Mouse (Mus musculus) midbrain, embryonic 16.5 days (tissue): ENCODE results near the gene Otc. TPM values are rescaled to one million over a fixed set of nuclear protein-coding genes. Genes with fewer than 3 reads are reported as not detected.

ENCODE experiments used
- ATAC-seq: fragments of 200-750 bp; cut with Nextera tagmentation; 2 replicates; pipeline ENCODE4 v1.8.0; 2017; ENCODE audit warnings: moderate TSS enrichment
- H3K27ac ChIP-seq: fragments of 300-500 bp; sonication (generic); 2 replicates; pipeline ENCODE4 v1.5.1; 2014; ENCODE audit warnings: mild to moderate bottlenecking, low read length, mixed read lengths
- H3K27me3 ChIP-seq: fragments of 300-500 bp; sonication (generic); 2 replicates; pipeline ENCODE4 v1.6.1; 2014; ENCODE audit warnings: low read depth, low read length, mixed read lengths; ENCODE audit not compliant: control insufficient read depth, insufficient read depth
- H3K36me3 ChIP-seq: fragments of 300-500 bp; sonication (generic); 2 replicates; pipeline ENCODE4 v1.6.1; 2014; ENCODE audit warnings: mild to moderate bottlenecking, low read length, moderate library complexity, mixed read lengths; ENCODE audit not compliant: control insufficient read depth, insufficient read depth
- H3K4me1 ChIP-seq: fragments of 300-500 bp; sonication (generic); 2 replicates; pipeline ENCODE4 v1.6.1; 2014; ENCODE audit warnings: mild to moderate bottlenecking, low read length, mixed read lengths; ENCODE audit not compliant: control insufficient read depth, insufficient read depth
- H3K4me2 ChIP-seq: fragments of 300-500 bp; sonication (generic); 2 replicates; pipeline ENCODE4 v1.6.1; 2014; ENCODE audit warnings: mild to moderate bottlenecking, low read length, mixed read lengths
- H3K4me3 ChIP-seq: fragments of 300-500 bp; sonication (generic); 2 replicates; pipeline ENCODE4 v1.5.1; 2014; ENCODE audit warnings: low read depth, mild to moderate bottlenecking, low read length, moderate library complexity, mixed read lengths
- H3K9ac ChIP-seq: fragments of 300-500 bp; sonication (generic); 2 replicates; pipeline ENCODE4 v1.6.1; 2014; ENCODE audit warnings: low read depth, low read length, mixed read lengths
- H3K9me3 ChIP-seq: fragments of 300-500 bp; sonication (generic); replicated peaks from 2 replicates; pipeline ENCODE4 v1.6.1; 2014; ENCODE audit warnings: mild to moderate bottlenecking, low read length, mixed read lengths; ENCODE audit not compliant: control insufficient read depth, poor library complexity, severe bottlenecking
- WGBS: fragments of 180-500 bp; shearing (Covaris S2); extraction: QIAGEN DNeasy Blood & Tissue Kit; methylation state at CpG from one replicate; pipeline ENCODE4 v1.1.7; 2014; 5-methylcytosine and 5-hydroxymethylcytosine counted together
- polyA plus RNA-seq: library from polyadenylated mRNA; unstranded; fragments of >200 nt; fragmentation: Nextera tagmentation; extraction: Ambion mirVana; gene quantifications from 2 replicates; pipeline ENCODE4 v1.2.1, GENCODE M21; 2015

Gene Otc
- polyA plus RNA-seq, 1 experiment from 2014 or later, result not detected

- H3K9me3 ChIP-seq, result no peaks in the 10 kb centered on the region
- no peaks in the 10 kb centered on the region for H3K4me1 ChIP-seq
- no peak overlapping the region for H3K9ac ChIP-seq
- H3K4me2 ChIP-seq, result no peak overlapping the region
- no peak overlapping the region for H3K4me3 ChIP-seq
- H3K27me3 ChIP-seq, result no peaks in the 10 kb centered on the region
- no peak for ATAC-seq
- no peaks in the 10 kb centered on the region for H3K36me3 ChIP-seq
- no peak overlapping the region for H3K27ac ChIP-seq
Measured at GRCm38 (mm10) chrX:10251357-10251756, 748 bp upstream of the Otc start.

- H3K4me3 ChIP-seq, result no peak overlapping the region
- no peaks in the 10 kb centered on the region for H3K9me3 ChIP-seq
- H3K27me3 ChIP-seq, result no peaks in the 10 kb centered on the region
- no peaks in the 10 kb centered on the region for H3K36me3 ChIP-seq
- H3K4me1 ChIP-seq, result no peaks in the 10 kb centered on the region
- H3K4me2 ChIP-seq, result no peak overlapping the region
- WGBS, result 82% methylated on average over 1 of the region's 1 CpGs
- no peak overlapping the region for H3K27ac ChIP-seq
- H3K9ac ChIP-seq, result no peak overlapping the region
- ATAC-seq, result no peak
Measured at GRCm38 (mm10) chrX:10257774-10258173, 5.7 kb downstream of the Otc start.

- H3K9me3 ChIP-seq, result no peaks in the 10 kb centered on the region
- no peak overlapping the region for H3K9ac ChIP-seq
- no peaks in the 10 kb centered on the region for H3K36me3 ChIP-seq
- no peak overlapping the region for H3K4me2 ChIP-seq
- no peak overlapping the region for H3K4me3 ChIP-seq
- no peak for ATAC-seq
- no peak overlapping the region for H3K27ac ChIP-seq
- no peaks in the 10 kb centered on the region for H3K27me3 ChIP-seq
- WGBS, result 72% methylated on average over 5 of the region's 5 CpGs
- H3K4me1 ChIP-seq, result no peaks in the 10 kb centered on the region
Measured at GRCm38 (mm10) chrX:10258260-10258659, 6.2 kb downstream of the Otc start.

GRCm38 (mm10) chrX:10268308-10268707 lies 16.2 kb downstream of the Otc start:
- ATAC-seq, result no peak

GRCm38 (mm10) chrX:10268761-10269437 lies 16.8 kb downstream of the Otc start:
- Histone ChIP-seq H3K27ac (no peak overlapping the region), H3K36me3 (no peaks in the 10 kb centered on the region), H3K4me2 (no peak overlapping the region), H3K9ac (no peak overlapping the region), H3K4me1 (no peaks in the 10 kb centered on the region), H3K4me3 (no peak overlapping the region), H3K27me3 (no peaks in the 10 kb centered on the region), H3K9me3 (no peaks in the 10 kb centered on the region)
- no peak for ATAC-seq
- WGBS, result 76% methylated on average over 4 of the region's 4 CpGs

More at GRCm38 (mm10) chrX:10268308-10268707, 16.2 kb downstream of the Otc start:
- no peaks in the 10 kb centered on the region for H3K36me3 ChIP-seq
- H3K4me1 ChIP-seq, result no peaks in the 10 kb centered on the region
- 75% methylated on average over 3 of the region's 3 CpGs for WGBS
- no peak overlapping the region for H3K9ac ChIP-seq
- H3K4me2 ChIP-seq, result no peak overlapping the region
- H3K4me3 ChIP-seq, result no peak overlapping the region
- H3K9me3 ChIP-seq, result no peaks in the 10 kb centered on the region
- H3K27me3 ChIP-seq, result no peaks in the 10 kb centered on the region
- no peak overlapping the region for H3K27ac ChIP-seq

- no peak overlapping the region for H3K4me3 ChIP-seq
- H3K27me3 ChIP-seq, result no peaks in the 10 kb centered on the region
- H3K27ac ChIP-seq, result no peak overlapping the region
- H3K36me3 ChIP-seq, result no peaks in the 10 kb centered on the region
- no peaks in the 10 kb centered on the region for H3K9me3 ChIP-seq
- no peak for ATAC-seq
- no peaks in the 10 kb centered on the region for H3K4me1 ChIP-seq
- WGBS, result 92% methylated on average over 14 of the region's 14 CpGs
- no peak overlapping the region for H3K4me2 ChIP-seq
- H3K9ac ChIP-seq, result no peak overlapping the region
Measured at GRCm38 (mm10) chrX:10297341-10297740, 45.2 kb downstream of the Otc start.

- H3K27ac ChIP-seq, result no peak overlapping the region
- no peak for ATAC-seq
- H3K4me2 ChIP-seq, result no peak overlapping the region
- H3K36me3 ChIP-seq, result no peaks in the 10 kb centered on the region
- WGBS, result 82% methylated on average over 4 of the region's 4 CpGs
- no peaks in the 10 kb centered on the region for H3K27me3 ChIP-seq
- H3K4me1 ChIP-seq, result no peaks in the 10 kb centered on the region
- H3K9ac ChIP-seq, result no peak overlapping the region
- no peaks in the 10 kb centered on the region for H3K9me3 ChIP-seq
- no peak overlapping the region for H3K4me3 ChIP-seq
Measured at GRCm38 (mm10) chrX:10318176-10318575, 66.1 kb downstream of the Otc start.

- no peak for ATAC-seq
- 62% methylated on average over 1 of the region's 1 CpGs for WGBS
- H3K27me3 ChIP-seq, result no peaks in the 10 kb centered on the region
- H3K9me3 ChIP-seq, result no peaks in the 10 kb centered on the region
- H3K27ac ChIP-seq, result no peak overlapping the region
- no peak overlapping the region for H3K4me2 ChIP-seq
- H3K9ac ChIP-seq, result no peak overlapping the region
- no peak overlapping the region for H3K4me3 ChIP-seq
- H3K4me1 ChIP-seq, result no peaks in the 10 kb centered on the region
- H3K36me3 ChIP-seq, result no peaks in the 10 kb centered on the region
Measured at GRCm38 (mm10) chrX:10330246-10330645, 78.1 kb downstream of the Otc start.

- 97% methylated on average over 1 of the region's 1 CpGs for WGBS
- H3K27ac ChIP-seq, result no peak overlapping the region
- H3K27me3 ChIP-seq, result no peaks in the 10 kb centered on the region
- no peak for ATAC-seq
- no peak overlapping the region for H3K4me3 ChIP-seq
- no peaks in the 10 kb centered on the region for H3K36me3 ChIP-seq
- H3K9ac ChIP-seq, result no peak overlapping the region
- H3K9me3 ChIP-seq, result no peaks in the 10 kb centered on the region
- H3K4me2 ChIP-seq, result no peak overlapping the region
- H3K4me1 ChIP-seq, result no peaks in the 10 kb centered on the region
Measured at GRCm38 (mm10) chrX:10331749-10332148, 79.6 kb downstream of the Otc start.
